Mouse (Mus musculus): ENCODE measurements around the gene She.

DNA sequence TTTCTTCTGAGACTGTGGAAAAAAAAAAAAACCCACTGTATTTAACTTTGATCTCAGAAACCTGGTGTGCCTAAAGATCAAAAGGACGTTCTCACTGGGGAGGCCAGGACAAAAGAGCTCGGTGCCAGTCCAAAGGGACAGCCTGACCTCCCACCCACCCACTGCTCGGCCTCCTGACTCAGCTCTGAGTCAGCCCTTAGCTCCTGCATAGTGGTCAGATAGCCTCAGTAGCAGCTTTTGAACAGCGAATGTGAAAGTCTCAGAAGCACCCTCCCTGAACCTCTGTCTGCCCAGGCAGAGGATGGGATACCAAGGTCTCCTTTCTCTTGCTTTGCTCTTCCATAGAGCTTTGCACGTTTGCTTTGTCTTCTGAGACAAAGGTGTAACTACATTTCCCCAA, 65.4 kb downstream of the She start:
- TF ChIP-seq CTCF (IDR thresholded peaks at IDR 0.05; ENCODE audit: control insufficient read depth, insufficient read depth, insufficient read length), result no peak
- TF ChIP-seq USF1 (IDR thresholded peaks at IDR 0.05; ENCODE audit: low read depth), result no peak
- TF ChIP-seq MYOG (IDR thresholded peaks at IDR 0.05; ENCODE audit: control insufficient read depth, extremely low read depth, insufficient read length), result no peak
- peak; percentile 30 for TF ChIP-seq MYOD1 (IDR thresholded peaks at IDR 0.05; ENCODE audit: control insufficient read depth, insufficient read length, low read depth)
- TF ChIP-seq MAX (IDR thresholded peaks at IDR 0.05), result no peak
- TF ChIP-seq CEBPB (IDR thresholded peaks at IDR 0.05; ENCODE audit: low read depth), result no peak

Data from C2C12 (cell line).